Mouse (Mus musculus): Measurements from ENCODE around the gene Tmem255b.

The Tmem255b gene

DNA sequence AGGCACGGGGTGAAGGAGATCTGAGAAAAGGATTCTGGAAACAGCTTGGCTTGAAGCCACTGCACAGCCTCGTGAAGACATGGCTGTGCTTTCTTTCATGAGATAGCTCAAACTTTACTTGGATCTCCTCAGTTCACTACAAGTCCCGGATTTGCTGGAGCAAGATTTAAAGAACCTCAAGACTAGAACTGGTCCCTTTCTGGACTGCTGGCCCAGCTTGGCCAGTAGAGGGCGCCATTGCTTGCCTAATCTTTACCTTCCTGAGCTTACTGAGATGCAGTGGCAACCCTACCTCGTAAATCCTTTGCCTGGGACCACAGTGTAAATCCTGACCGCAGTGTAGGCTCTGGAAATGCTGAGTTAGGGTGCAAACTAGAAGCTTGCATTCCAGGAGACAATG, 23.4 kb upstream of the Tmem255b start:
- TF ChIP-seq CTCF (conservative IDR thresholded peaks at IDR 0.05; ENCODE audit: low read length), result peak; percentile 98
- no peak for TF ChIP-seq NANOG (IDR thresholded peaks at IDR 0.05; ENCODE audit: borderline replicate concordance, low read length)
- Histone ChIP-seq H3K27me3 (ENCODE audit: insufficient read depth, low read length) (no peaks in the 10 kb centered on the region), H3K36me3 (ENCODE audit: insufficient read depth, low read length) (no peaks in the 10 kb centered on the region), H3K9me3 (ENCODE audit: low read length) (no peaks in the 10 kb centered on the region), H3K4me3 (replicated peaks; ENCODE audit: low read length) (no peak overlapping the region), H3K4me1 (replicated peaks; ENCODE audit: low read depth, low read length) (peaks cover 8% of the 10 kb centered on the region)

- Histone ChIP-seq H3K27me3 (ENCODE audit: insufficient read depth, low read length) (no peaks in the 10 kb centered on the region), H3K36me3 (ENCODE audit: insufficient read depth, low read length) (no peaks in the 10 kb centered on the region), H3K4me3 (replicated peaks; ENCODE audit: low read length) (no peak overlapping the region), H3K4me1 (replicated peaks; ENCODE audit: low read depth, low read length) (peaks cover 8% of the 10 kb centered on the region), H3K9me3 (ENCODE audit: low read length) (no peaks in the 10 kb centered on the region)
- no peak for TF ChIP-seq NANOG (IDR thresholded peaks at IDR 0.05; ENCODE audit: borderline replicate concordance, low read length)
- peak; percentile 62 for TF ChIP-seq CTCF (conservative IDR thresholded peaks at IDR 0.05; ENCODE audit: low read length)
Observed at GRCm38 (mm10) chr8:13412891-13413558, 22.0 kb upstream of the Tmem255b start.

- H3K27me3 ChIP-seq (ENCODE audit: insufficient read depth, low read length), result peaks cover 2% of the 10 kb centered on the region; the same call in 1 of the 2 replicates
- H3K4me1 ChIP-seq (replicated peaks; ENCODE audit: low read depth, low read length), result peaks cover 8% of the 10 kb centered on the region
- no peak for TF ChIP-seq CTCF (conservative IDR thresholded peaks at IDR 0.05; ENCODE audit: low read length)
- no peak for TF ChIP-seq NANOG (IDR thresholded peaks at IDR 0.05; ENCODE audit: borderline replicate concordance, low read length)
- no peak for TF ChIP-seq POU5F1 (IDR thresholded peaks at IDR 0.05; ENCODE audit: borderline replicate concordance, low read length)
Observed at GRCm38 (mm10) chr8:13413823-13414390, 21.1 kb upstream of the Tmem255b start.

GRCm38 (mm10) chr8:13415879-13416278, 19.1 kb upstream of the Tmem255b start:
- peaks cover 8% of the 10 kb centered on the region for H3K4me1 ChIP-seq (replicated peaks; ENCODE audit: low read depth, low read length)
- H3K9me3 ChIP-seq (ENCODE audit: low read length), result no peaks in the 10 kb centered on the region
- H3K36me3 ChIP-seq (ENCODE audit: insufficient read depth, low read length), result no peaks in the 10 kb centered on the region
- no peak overlapping the region for H3K4me3 ChIP-seq (replicated peaks; ENCODE audit: low read length)
- H3K27me3 ChIP-seq (ENCODE audit: insufficient read depth, low read length), result peaks cover 2% of the 10 kb centered on the region; the same call in 1 of the 2 replicates
- TF ChIP-seq POU5F1 (IDR thresholded peaks at IDR 0.05; ENCODE audit: borderline replicate concordance, low read length), result no peak
- TF ChIP-seq NANOG (IDR thresholded peaks at IDR 0.05; ENCODE audit: borderline replicate concordance, low read length), result no peak
- TF ChIP-seq CTCF (conservative IDR thresholded peaks at IDR 0.05; ENCODE audit: low read length), result no peak

More at GRCm38 (mm10) chr8:13413823-13414390, 21.1 kb upstream of the Tmem255b start:
- Histone ChIP-seq H3K9me3 (ENCODE audit: low read length) (no peaks in the 10 kb centered on the region), H3K4me3 (replicated peaks; ENCODE audit: low read length) (no peak overlapping the region), H3K36me3 (ENCODE audit: insufficient read depth, low read length) (no peaks in the 10 kb centered on the region)

DNA sequence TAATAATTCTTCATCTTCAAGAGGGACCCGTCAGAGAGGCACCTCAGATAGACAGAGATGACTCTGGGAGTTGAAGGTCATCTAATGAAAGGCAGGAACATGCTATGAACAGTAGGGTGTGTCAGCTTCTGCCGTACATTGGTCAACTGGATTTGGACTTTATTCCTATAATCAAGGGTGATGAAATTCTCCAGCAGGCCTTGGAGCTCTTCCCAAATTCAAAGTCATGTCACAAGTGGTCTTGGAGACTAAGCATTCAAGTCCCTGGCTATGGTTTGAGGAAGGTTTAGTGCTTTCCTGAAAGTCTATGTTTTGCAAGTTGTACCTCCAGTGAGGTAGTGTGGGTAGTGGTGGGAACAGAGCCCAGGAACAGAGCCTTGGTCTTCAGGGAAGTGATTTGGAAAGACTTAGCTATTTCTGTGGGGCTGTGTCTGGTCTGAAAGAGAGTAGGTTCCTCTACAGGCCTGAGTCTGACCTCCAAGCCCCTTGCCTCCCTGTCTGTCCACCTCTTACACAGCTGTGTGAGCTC, 15.8 kb upstream of the Tmem255b start:
- peaks cover under 1% of the 10 kb centered on the region for H3K4me1 ChIP-seq (replicated peaks; ENCODE audit: low read depth, low read length)
- peaks cover 14% of the 10 kb centered on the region for H3K9me3 ChIP-seq (ENCODE audit: low read length)
- H3K36me3 ChIP-seq (ENCODE audit: insufficient read depth, low read length), result no peaks in the 10 kb centered on the region
- peaks cover 2% of the 10 kb centered on the region; the same call in 1 of the 2 replicates for H3K27me3 ChIP-seq (ENCODE audit: insufficient read depth, low read length)
- H3K4me3 ChIP-seq (replicated peaks; ENCODE audit: low read length), result no peak overlapping the region
- TF ChIP-seq CTCF (conservative IDR thresholded peaks at IDR 0.05; ENCODE audit: low read length) (no peak), POU5F1 (IDR thresholded peaks at IDR 0.05; ENCODE audit: borderline replicate concordance, low read length) (no peak), NANOG (IDR thresholded peaks at IDR 0.05; ENCODE audit: borderline replicate concordance, low read length) (no peak)

GRCm38 (mm10) chr8:13420970-13421369, 14.0 kb upstream of the Tmem255b start:
- Histone ChIP-seq H3K27me3 (ENCODE audit: insufficient read depth, low read length) (peaks cover 6% of the 10 kb centered on the region; the same call in 1 of the 2 replicates), H3K36me3 (ENCODE audit: insufficient read depth, low read length) (no peaks in the 10 kb centered on the region), H3K9me3 (ENCODE audit: low read length) (peaks cover 14% of the 10 kb centered on the region), H3K4me1 (replicated peaks; ENCODE audit: low read depth, low read length) (no peaks in the 10 kb centered on the region), H3K4me3 (replicated peaks; ENCODE audit: low read length) (no peak overlapping the region)
- TF ChIP-seq POU5F1 (IDR thresholded peaks at IDR 0.05; ENCODE audit: borderline replicate concordance, low read length) (no peak), NANOG (IDR thresholded peaks at IDR 0.05; ENCODE audit: borderline replicate concordance, low read length) (no peak), CTCF (conservative IDR thresholded peaks at IDR 0.05; ENCODE audit: low read length) (no peak)

DNA sequence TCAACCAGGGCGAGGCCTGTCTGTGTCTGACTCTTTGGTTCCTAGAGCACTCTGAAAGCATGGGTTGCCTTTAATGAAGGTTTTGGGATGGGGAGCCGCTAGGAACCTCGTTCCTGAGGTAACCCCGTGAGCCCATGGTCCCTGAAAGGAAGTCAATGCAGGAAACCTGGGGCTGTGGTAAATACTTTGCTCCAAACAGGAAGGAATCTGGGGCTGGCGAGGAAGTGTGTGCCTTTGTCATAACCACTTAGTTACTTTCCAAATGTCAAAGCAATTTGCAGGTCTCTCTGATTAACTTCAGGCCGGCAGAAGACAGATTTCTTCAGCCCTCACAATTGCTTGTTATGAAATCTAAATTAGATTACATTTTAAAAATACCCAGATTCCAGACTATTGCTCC, 7.6 kb upstream of the Tmem255b start:
- H3K36me3 ChIP-seq (ENCODE audit: insufficient read depth, low read length), result no peaks in the 10 kb centered on the region
- peaks cover 9% of the 10 kb centered on the region; the same call in 1 of the 2 replicates for H3K9me3 ChIP-seq (ENCODE audit: low read length)
- no peaks in the 10 kb centered on the region for H3K4me1 ChIP-seq (replicated peaks; ENCODE audit: low read depth, low read length)
- TF ChIP-seq POU5F1 (IDR thresholded peaks at IDR 0.05; ENCODE audit: borderline replicate concordance, low read length), result no peak
- TF ChIP-seq NANOG (IDR thresholded peaks at IDR 0.05; ENCODE audit: borderline replicate concordance, low read length), result no peak
- TF ChIP-seq CTCF (conservative IDR thresholded peaks at IDR 0.05; ENCODE audit: low read length), result no peak
- H3K4me3 ChIP-seq (replicated peaks; ENCODE audit: low read length), result no peak overlapping the region
- peaks cover 4% of the 10 kb centered on the region; the same call in 1 of the 2 replicates for H3K27me3 ChIP-seq (ENCODE audit: insufficient read depth, low read length)

DNA sequence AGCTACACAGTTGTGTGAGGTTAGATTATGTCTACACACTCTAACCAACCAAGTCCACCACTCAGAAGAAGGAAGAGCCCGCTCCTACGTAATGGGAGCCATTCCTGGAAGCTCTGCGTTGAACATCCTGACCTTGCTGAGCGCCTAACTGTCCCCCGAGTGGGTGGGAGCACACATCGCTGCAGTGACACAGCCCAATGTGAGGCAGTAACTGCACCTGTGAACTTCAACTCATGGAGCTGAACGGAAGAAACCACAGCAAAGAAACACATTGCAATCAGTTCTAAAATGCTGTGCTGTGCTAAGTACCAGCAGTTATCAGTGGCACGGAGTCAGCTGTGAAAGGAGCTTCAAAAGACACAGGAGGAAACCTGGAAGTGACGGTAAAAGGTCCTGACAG, 6.8 kb upstream of the Tmem255b start:
- H3K27me3 ChIP-seq (ENCODE audit: insufficient read depth, low read length), result peaks cover 4% of the 10 kb centered on the region; the same call in 1 of the 2 replicates
- H3K9me3 ChIP-seq (ENCODE audit: low read length), result peaks cover 5% of the 10 kb centered on the region; the same call in 1 of the 2 replicates
- no peaks in the 10 kb centered on the region for H3K36me3 ChIP-seq (ENCODE audit: insufficient read depth, low read length)
- peaks cover 6% of the 10 kb centered on the region; the same call in 1 of the 2 replicates for H3K4me1 ChIP-seq (replicated peaks; ENCODE audit: low read depth, low read length)
- H3K4me3 ChIP-seq (replicated peaks; ENCODE audit: low read length), result no peak overlapping the region
- no peak for TF ChIP-seq POU5F1 (IDR thresholded peaks at IDR 0.05; ENCODE audit: borderline replicate concordance, low read length)
- TF ChIP-seq CTCF (conservative IDR thresholded peaks at IDR 0.05; ENCODE audit: low read length), result no peak
- no peak for TF ChIP-seq NANOG (IDR thresholded peaks at IDR 0.05; ENCODE audit: borderline replicate concordance, low read length)

All from E14TG2a.4 (cell line).